Comparison of ENCODE assay signal across 15 mouse cellular contexts in genomic region chr19:59932085-59932484, GRCm38 (mm10).
"Had no signal": no experiment of that assay in that cellular context is flagged by ENCODE, and none has a peak within 500 bp of the region (broad histone marks: within the 10 kb centered on the region; RNA-seq: fewer than 3 reads in every experiment).

No protein-coding gene starts in this region.

- H3K27ac ChIP-seq: layer of hippocampus, adult 2 months; limb, embryonic 10.5 days; liver, embryonic 15.5 days; midbrain, embryonic 15.5 days; neural tube, embryonic 13.5 days; stomach, embryonic 15.5 days had no signal

- DNase-seq: kidney, postnatal 10 days; kidney, postnatal 4 days; lung, embryonic 14.5 days; lung, postnatal 10 days; lung, postnatal 4 days; retina, postnatal 1 day; thymus, postnatal 4 days had no signal

- H3K27me3 ChIP-seq: liver, embryonic 15.5 days; midbrain, embryonic 15.5 days; neural tube, embryonic 13.5 days; stomach, embryonic 15.5 days had no signal

- H3K4me3 ChIP-seq: layer of hippocampus, adult 2 months; limb, embryonic 10.5 days; liver, embryonic 15.5 days; midbrain, embryonic 15.5 days; neural tube, embryonic 13.5 days; stomach, embryonic 15.5 days had no signal

- H3K4me1 ChIP-seq: midbrain, embryonic 15.5 days; neural tube, embryonic 13.5 days; stomach, embryonic 15.5 days had no signal

- ATAC-seq: midbrain, embryonic 15.5 days had no signal

- H3K36me3 ChIP-seq: limb, embryonic 10.5 days; liver, embryonic 15.5 days; stomach, embryonic 15.5 days had no signal

- H3K9me3 ChIP-seq: limb, embryonic 10.5 days; liver, embryonic 15.5 days; midbrain, embryonic 15.5 days; neural tube, embryonic 13.5 days; stomach, embryonic 15.5 days had no signal

- H3K4me2 ChIP-seq: liver, embryonic 11.5 days; liver, embryonic 15.5 days; lung, embryonic 14.5 days; midbrain, embryonic 11.5 days; midbrain, embryonic 15.5 days; neural tube, embryonic 13.5 days; stomach, embryonic 15.5 days had no signal

- H3K9ac ChIP-seq: liver, embryonic 15.5 days; lung, embryonic 14.5 days; midbrain, embryonic 15.5 days; neural tube, embryonic 13.5 days; stomach, embryonic 15.5 days had no signal
